Mouse (Mus musculus): ENCODE data around the gene Jazf1. TPM values are rescaled to one million over a fixed set of nuclear protein-coding genes. Genes with fewer than 3 reads are reported as not detected.

Gene Jazf1
- polyA plus RNA-seq, 1 experiment from 2014 or later: 11.5 TPM

DNA sequence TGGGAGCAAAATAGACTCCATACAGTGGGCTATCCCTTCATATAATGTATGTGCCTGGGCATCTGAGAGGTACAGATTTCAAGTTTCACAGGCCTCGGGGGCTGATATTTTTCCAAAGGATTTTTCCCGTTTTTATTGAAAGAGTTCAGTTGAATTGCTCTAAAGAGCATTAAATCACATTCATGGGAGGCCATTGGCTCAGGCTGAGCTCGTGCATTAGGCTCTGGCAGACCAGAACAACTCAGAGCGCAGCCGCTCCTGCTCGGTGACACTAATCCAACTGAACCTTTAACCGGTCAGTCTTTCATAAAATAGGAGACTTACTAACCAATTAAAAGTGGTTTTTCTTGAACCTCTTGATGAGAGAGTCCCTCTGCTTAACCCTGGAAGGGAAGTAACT is 245.4 kb downstream of the Jazf1 start:
- WGBS: 80% methylated on average over 7 of the region's 7 CpGs
- H3K4me3 ChIP-seq: no peak overlapping the region
- H3K27me3 ChIP-seq (replicated peaks): no peaks in the 10 kb centered on the region
- no peaks in the 10 kb centered on the region for H3K36me3 ChIP-seq
- H3K4me1 ChIP-seq: peaks cover 11% of the 10 kb centered on the region; the same call in 1 of the 2 replicates
- no peak overlapping the region for H3K9ac ChIP-seq
- H3K9me3 ChIP-seq: no peaks in the 10 kb centered on the region
- H3K27ac ChIP-seq (replicated peaks): no peak overlapping the region
- no peak for ATAC-seq (ENCODE audit: extremely low read depth, insufficient number of reproducible peaks, low FRiP score, low TSS enrichment)
- no peak overlapping the region for H3K4me2 ChIP-seq

DNA sequence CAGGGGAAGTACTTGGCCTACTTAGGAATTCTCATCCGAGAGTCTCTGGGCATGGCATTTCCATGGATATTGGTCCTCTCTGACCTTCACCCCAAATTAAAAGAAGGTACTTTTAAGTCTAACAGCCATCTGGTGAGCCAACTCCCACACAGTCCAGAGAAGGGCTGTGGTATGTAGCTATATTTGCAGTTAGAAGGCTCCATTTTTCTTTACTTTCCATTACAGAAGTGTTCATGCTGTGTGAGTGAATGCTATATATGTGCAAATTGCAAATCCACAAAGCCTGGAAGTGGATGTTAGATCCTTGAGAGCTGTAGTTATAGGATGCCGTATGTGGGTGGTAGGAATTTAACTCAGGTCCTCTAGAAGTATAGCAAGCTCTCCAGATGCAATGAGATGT is 245.8 kb downstream of the Jazf1 start:
- Histone ChIP-seq H3K9me3 (no peaks in the 10 kb centered on the region), H3K4me1 (peaks cover 7% of the 10 kb centered on the region; the same call in 1 of the 2 replicates), H3K9ac (no peak overlapping the region), H3K4me3 (no peak overlapping the region), H3K4me2 (no peak overlapping the region), H3K27me3 (replicated peaks) (no peaks in the 10 kb centered on the region), H3K27ac (replicated peaks) (no peak overlapping the region), H3K36me3 (no peaks in the 10 kb centered on the region)
- 76% methylated on average over 2 of the region's 2 CpGs for WGBS
- no peak for ATAC-seq (ENCODE audit: extremely low read depth, insufficient number of reproducible peaks, low FRiP score, low TSS enrichment)

- H3K27ac ChIP-seq (replicated peaks): no peak overlapping the region
- H3K27me3 ChIP-seq (replicated peaks): no peaks in the 10 kb centered on the region
- H3K36me3 ChIP-seq: no peaks in the 10 kb centered on the region
- ATAC-seq (ENCODE audit: extremely low read depth, insufficient number of reproducible peaks, low FRiP score, low TSS enrichment): no peak
- WGBS: 72% methylated on average over 8 of the region's 8 CpGs
- H3K4me2 ChIP-seq: no peak overlapping the region
- peaks cover 6% of the 10 kb centered on the region for H3K4me1 ChIP-seq
- H3K4me3 ChIP-seq: no peak overlapping the region
- H3K9ac ChIP-seq: no peak overlapping the region
- no peaks in the 10 kb centered on the region for H3K9me3 ChIP-seq
These were observed 249.1 kb downstream of the Jazf1 start for GRCm38 (mm10) chr6:52819353-52819752.

DNA sequence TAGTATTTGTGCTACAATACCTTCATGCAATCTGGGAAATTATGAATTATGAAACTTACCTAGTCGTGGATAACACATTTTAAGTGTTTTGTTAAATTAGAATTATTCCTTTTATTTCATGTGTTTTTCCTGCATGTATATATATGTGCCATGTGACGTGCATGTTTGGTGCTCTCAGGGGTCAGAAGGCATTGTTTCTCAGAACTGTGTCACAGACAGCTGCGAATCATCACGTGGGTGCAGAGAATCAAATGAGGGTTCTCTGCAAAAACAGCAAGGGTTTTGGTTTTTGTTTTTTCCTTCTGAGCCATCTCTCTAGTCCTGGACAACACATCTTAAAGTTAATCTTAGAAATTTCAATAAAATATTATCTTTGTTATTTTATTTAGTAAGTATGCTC is 250.4 kb downstream of the Jazf1 start:
- no peak overlapping the region for H3K9ac ChIP-seq
- WGBS: 84% methylated on average over 4 of the region's 4 CpGs
- H3K9me3 ChIP-seq: no peaks in the 10 kb centered on the region
- no peak overlapping the region for H3K27ac ChIP-seq (replicated peaks)
- no peaks in the 10 kb centered on the region for H3K36me3 ChIP-seq
- H3K4me1 ChIP-seq: peaks cover 10% of the 10 kb centered on the region
- no peak overlapping the region for H3K4me2 ChIP-seq
- no peaks in the 10 kb centered on the region for H3K27me3 ChIP-seq (replicated peaks)
- ATAC-seq (ENCODE audit: extremely low read depth, insufficient number of reproducible peaks, low FRiP score, low TSS enrichment): no peak
- no peak overlapping the region for H3K4me3 ChIP-seq

GRCm38 (mm10) chr6:52817203-52817874 is 251.1 kb downstream of the Jazf1 start:
- Histone ChIP-seq H3K4me2 (no peak overlapping the region), H3K27ac (replicated peaks) (no peak overlapping the region), H3K4me1 (peaks cover 10% of the 10 kb centered on the region), H3K9ac (no peak overlapping the region), H3K27me3 (replicated peaks) (no peaks in the 10 kb centered on the region), H3K4me3 (no peak overlapping the region), H3K9me3 (no peaks in the 10 kb centered on the region), H3K36me3 (no peaks in the 10 kb centered on the region)
- ATAC-seq (ENCODE audit: extremely low read depth, insufficient number of reproducible peaks, low FRiP score, low TSS enrichment): no peak
- WGBS: 81% methylated on average over 10 of the region's 10 CpGs

GRCm38 (mm10) chr6:52805237-52805856 is 263.1 kb downstream of the Jazf1 start:
- Histone ChIP-seq H3K27ac (replicated peaks) (no peak overlapping the region), H3K9ac (no peak overlapping the region), H3K4me2 (no peak overlapping the region), H3K27me3 (replicated peaks) (no peaks in the 10 kb centered on the region), H3K4me1 (peaks cover 11% of the 10 kb centered on the region), H3K9me3 (no peaks in the 10 kb centered on the region), H3K4me3 (no peak overlapping the region), H3K36me3 (no peaks in the 10 kb centered on the region)
- no peak for ATAC-seq (ENCODE audit: extremely low read depth, insufficient number of reproducible peaks, low FRiP score, low TSS enrichment)
- WGBS: 93% methylated on average over 3 of the region's 3 CpGs

DNA sequence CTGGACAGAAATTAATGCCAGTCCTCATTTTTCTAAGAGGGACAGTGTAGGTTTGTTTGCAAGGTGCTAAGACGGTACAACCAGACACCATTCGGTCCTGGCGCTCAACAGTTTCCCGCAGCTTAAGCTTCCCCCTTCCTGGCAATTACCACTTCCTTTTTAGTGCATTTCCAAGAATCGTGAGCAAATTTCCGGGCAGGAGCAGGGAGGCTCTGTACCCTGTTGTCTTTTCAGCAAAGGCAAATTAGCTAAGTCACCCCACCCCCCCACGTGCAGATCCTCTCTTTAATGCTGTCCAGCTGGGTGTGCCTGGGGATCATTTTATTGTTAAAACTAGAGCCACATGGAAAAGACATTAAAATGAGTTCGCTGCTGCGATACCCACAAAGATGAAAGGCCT is 266.2 kb downstream of the Jazf1 start:
- no peak overlapping the region for H3K27ac ChIP-seq (replicated peaks)
- H3K4me1 ChIP-seq: peaks cover 21% of the 10 kb centered on the region
- H3K36me3 ChIP-seq: no peaks in the 10 kb centered on the region
- H3K9ac ChIP-seq: no peak overlapping the region
- WGBS: 63% methylated on average over 9 of the region's 9 CpGs
- no peak overlapping the region for H3K4me2 ChIP-seq
- H3K9me3 ChIP-seq: no peaks in the 10 kb centered on the region
- ATAC-seq (ENCODE audit: extremely low read depth, insufficient number of reproducible peaks, low FRiP score, low TSS enrichment): no peak
- no peak overlapping the region for H3K4me3 ChIP-seq
- no peaks in the 10 kb centered on the region for H3K27me3 ChIP-seq (replicated peaks)

GRCm38 (mm10) chr6:52797252-52797800 is 271.1 kb downstream of the Jazf1 start:
- no peak overlapping the region for H3K4me3 ChIP-seq
- ATAC-seq (ENCODE audit: extremely low read depth, insufficient number of reproducible peaks, low FRiP score, low TSS enrichment): no peak; the same call in 1 of the 2 replicates
- H3K36me3 ChIP-seq: no peaks in the 10 kb centered on the region
- no peaks in the 10 kb centered on the region for H3K27me3 ChIP-seq (replicated peaks)
- no peak overlapping the region for H3K4me2 ChIP-seq
- H3K4me1 ChIP-seq: peaks cover 54% of the 10 kb centered on the region
- H3K9me3 ChIP-seq: no peaks in the 10 kb centered on the region
- no peak overlapping the region for H3K9ac ChIP-seq
- 51% methylated on average over 6 of the region's 6 CpGs for WGBS
- H3K27ac ChIP-seq (replicated peaks): peak overlapping the region; percentile 40; the same call in 1 of the 2 replicates

DNA sequence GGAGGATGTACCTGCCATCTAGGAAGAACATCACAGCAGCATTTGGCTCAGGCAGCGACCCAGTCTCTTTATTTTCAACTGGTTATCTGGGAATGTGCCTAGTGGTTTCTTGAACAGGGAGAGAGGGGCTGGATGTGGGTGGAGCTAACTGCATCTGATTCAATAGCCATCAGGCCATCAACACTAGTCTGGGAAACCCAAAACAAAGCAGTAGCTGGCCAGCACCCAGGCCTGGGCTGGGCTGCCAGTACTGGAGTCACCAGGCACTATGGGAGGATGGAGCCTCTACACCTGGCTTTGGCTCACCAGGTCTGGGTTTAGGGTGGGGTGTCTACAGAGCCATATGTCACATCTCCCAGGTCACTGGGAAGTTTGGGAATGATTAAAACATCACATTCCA is 271.7 kb downstream of the Jazf1 start:
- Histone ChIP-seq H3K27ac (replicated peaks) (peak overlapping the region; percentile 68), H3K27me3 (replicated peaks) (no peaks in the 10 kb centered on the region), H3K4me2 (no peak overlapping the region), H3K9ac (no peak overlapping the region), H3K4me3 (no peak overlapping the region), H3K9me3 (no peaks in the 10 kb centered on the region), H3K4me1 (peaks cover 54% of the 10 kb centered on the region), H3K36me3 (no peaks in the 10 kb centered on the region)
- ATAC-seq (ENCODE audit: extremely low read depth, insufficient number of reproducible peaks, low FRiP score, low TSS enrichment): no peak
- WGBS: 24% methylated on average over 1 of the region's 1 CpGs

DNA sequence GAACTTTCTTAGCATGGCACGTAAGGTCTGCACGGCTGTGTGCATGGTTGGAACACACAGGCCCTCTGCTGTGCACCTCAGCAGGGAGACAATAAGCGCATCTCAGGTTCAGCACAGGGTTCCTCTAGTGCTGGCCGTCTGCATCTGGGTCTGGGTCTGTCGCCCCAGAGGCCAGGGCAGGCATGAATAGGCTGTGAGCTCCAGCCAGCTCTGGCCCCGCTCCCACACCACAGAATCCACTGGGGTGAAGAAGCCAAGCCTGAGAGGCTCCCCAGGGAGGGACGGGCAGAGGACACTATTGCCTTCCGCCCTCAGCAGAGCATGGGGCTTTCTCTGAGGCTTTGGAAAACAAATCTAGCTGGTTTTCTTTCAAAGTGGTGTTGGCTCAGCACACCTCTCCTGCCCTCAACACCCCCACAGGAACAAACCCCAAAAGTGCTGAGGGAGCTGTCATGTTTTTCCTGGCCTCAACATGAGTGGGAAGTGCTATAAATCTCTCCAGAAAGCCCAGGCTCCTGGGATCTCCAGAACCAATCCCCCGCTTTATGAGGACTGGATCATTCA is 272.3 kb downstream of the Jazf1 start:
- H3K4me1 ChIP-seq: peaks cover 52% of the 10 kb centered on the region
- H3K27ac ChIP-seq (replicated peaks): peak overlapping the region; percentile 68
- H3K9me3 ChIP-seq: no peaks in the 10 kb centered on the region
- no peaks in the 10 kb centered on the region for H3K36me3 ChIP-seq
- 56% methylated on average over 9 of the region's 9 CpGs for WGBS
- no peak for ATAC-seq (ENCODE audit: extremely low read depth, insufficient number of reproducible peaks, low FRiP score, low TSS enrichment)
- H3K27me3 ChIP-seq (replicated peaks): no peaks in the 10 kb centered on the region
- no peak overlapping the region for H3K4me2 ChIP-seq
- H3K4me3 ChIP-seq: no peak overlapping the region
- H3K9ac ChIP-seq: no peak overlapping the region

- H3K36me3 ChIP-seq: no peaks in the 10 kb centered on the region
- no peak overlapping the region for H3K4me3 ChIP-seq
- H3K27ac ChIP-seq (replicated peaks): peak overlapping the region; percentile 68
- WGBS: 60% methylated on average over 16 of the region's 16 CpGs
- no peak for ATAC-seq (ENCODE audit: extremely low read depth, insufficient number of reproducible peaks, low FRiP score, low TSS enrichment)
- no peak overlapping the region for H3K9ac ChIP-seq
- no peaks in the 10 kb centered on the region for H3K9me3 ChIP-seq
- H3K4me2 ChIP-seq: no peak overlapping the region; the same call in 1 of the 2 replicates
- H3K27me3 ChIP-seq (replicated peaks): no peaks in the 10 kb centered on the region
- H3K4me1 ChIP-seq: peaks cover 58% of the 10 kb centered on the region
These were observed 273.2 kb downstream of the Jazf1 start for GRCm38 (mm10) chr6:52795029-52795841.

Data from heart, embryonic 13.5 days (tissue).